Mouse (Mus musculus) G1E-ER4 (cell line): ENCODE results near the gene Ehmt2. TPM values are rescaled to one million over a fixed set of nuclear protein-coding genes. Genes with fewer than 3 reads are reported as not detected.

Experiments used
- GATA1 ChIP-seq: IDR thresholded peaks from one replicate; pipeline ENCODE4 v1.8.0; 2012; ENCODE audit warnings: low read length, inconsistent platforms
- polyA plus RNA-seq: library from polyadenylated mRNA; stranded (reverse); fragments of >175 nt; gene quantifications from 2 replicates; pipeline ENCODE4 v1.2.3, GENCODE M21; 2012

Gene Ehmt2
- polyA plus RNA-seq, 1 experiment: 449 TPM

DNA sequence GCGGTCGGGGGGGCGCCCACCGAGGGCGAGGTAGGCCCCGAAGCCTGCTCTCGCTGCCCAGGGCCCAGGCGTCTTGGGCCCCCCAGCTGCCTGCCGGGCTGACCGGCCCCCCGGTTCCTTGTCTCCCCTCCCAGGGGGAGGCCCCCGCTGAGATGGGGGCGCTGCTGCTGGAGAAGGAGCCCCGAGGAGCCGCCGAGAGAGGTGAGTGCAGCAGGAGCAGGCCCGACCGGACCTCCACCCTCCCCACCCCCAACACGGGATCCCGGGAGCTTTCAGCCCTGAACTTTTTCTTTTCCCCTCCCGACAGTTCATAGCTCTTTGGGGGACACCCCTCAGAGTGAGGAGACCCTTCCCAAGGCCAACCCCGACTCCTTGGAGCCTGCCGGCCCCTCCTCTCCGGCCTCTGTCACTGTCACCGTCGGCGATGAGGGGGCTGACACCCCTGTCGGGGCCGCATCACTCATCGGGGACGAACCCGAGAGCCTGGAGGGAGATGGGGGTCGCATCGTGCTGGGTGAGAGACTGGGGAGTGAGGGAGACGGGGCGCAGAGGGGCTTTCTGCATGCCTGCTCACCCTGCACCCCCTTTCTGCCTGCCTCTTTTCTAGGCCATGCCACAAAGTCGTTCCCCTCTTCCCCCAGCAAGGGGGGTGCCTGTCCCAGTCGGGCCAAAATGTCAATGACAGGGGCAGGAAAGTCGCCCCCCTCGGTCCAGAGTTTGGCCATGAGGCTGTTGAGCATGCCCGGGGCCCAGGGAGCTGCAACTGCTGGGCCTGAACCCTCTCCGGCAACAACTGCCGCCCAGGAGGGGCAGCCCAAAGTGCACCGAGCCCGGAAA, 1.0 kb downstream of the Ehmt2 start:
- no peak for TF ChIP-seq GATA1

DNA sequence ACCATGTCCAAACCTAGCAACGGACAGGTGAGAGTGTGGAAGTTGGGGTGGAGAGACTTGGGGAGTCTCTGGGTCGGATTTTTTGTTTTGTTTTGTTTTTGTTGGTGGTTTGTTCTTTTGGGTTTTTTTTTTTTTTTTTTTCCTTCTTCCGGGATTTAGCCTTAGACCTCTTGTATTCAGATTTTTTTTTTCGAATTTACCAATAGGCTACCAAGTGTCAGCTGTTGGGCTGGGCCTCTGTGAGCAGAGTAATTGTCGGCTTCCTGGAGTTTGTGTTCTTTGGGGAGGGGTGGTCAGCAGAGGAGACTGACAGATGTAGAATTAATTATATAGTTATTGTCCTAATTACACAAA, 1.6 kb downstream of the Ehmt2 start:
- TF ChIP-seq GATA1: no peak

DNA sequence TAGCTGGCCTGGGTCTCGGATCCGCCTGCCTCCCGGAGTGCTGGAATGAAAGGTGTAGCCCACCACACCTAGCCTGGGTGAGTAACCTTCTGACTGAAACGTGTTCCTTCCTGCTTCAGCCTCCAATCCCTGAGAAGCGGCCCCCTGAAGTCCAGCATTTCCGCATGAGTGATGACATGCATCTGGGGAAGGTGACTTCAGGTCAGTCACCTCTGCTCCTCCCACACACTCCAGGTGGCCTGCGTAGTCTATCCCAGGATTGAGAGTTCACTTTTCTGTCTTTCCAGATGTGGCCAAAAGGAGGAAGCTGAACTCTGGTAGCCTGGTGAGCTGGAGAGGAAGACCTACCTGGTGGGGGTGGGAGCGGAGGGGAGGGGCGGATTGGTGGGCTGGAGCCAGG, 4.6 kb downstream of the Ehmt2 start:
- no peak for TF ChIP-seq GATA1

DNA sequence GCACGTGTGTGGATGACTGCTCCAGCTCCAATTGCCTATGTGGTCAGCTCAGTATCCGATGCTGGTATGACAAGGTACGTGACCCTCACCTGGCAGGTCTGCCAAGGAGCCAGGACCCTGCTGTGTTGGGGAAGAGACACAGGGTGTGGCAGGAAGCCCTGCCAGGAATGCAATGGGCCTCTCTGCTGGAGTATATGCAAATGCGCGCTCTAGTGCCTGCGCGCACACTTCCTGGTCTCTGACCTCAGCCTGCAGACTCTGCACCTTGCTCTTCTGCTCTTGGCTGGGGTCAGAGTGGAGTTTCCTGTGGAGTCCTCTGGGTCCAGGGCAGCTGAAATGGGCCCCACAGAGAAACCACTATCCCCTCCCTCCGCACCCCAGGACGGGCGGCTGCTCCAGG, 12.7 kb downstream of the Ehmt2 start:
- no peak for TF ChIP-seq GATA1

DNA sequence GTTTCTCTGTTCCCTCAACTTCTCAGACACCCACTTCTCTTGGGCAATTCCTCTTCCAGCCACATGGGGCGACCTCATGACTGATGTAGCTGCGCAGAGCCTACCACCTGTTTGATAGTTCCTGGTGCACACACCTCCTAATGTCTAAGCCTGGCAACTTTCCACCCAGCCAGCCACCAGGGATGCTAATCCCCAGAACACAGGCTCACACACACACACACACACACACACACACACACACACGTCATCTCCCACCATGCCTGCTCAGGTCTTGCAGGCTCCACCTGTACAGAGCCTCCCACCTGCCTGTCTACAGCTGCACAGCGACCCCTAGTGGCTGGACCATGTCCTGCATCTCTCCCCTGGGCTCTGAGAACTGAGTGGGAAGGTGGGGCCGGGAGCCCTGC, 13.7 kb downstream of the Ehmt2 start:
- no peak for TF ChIP-seq GATA1

DNA sequence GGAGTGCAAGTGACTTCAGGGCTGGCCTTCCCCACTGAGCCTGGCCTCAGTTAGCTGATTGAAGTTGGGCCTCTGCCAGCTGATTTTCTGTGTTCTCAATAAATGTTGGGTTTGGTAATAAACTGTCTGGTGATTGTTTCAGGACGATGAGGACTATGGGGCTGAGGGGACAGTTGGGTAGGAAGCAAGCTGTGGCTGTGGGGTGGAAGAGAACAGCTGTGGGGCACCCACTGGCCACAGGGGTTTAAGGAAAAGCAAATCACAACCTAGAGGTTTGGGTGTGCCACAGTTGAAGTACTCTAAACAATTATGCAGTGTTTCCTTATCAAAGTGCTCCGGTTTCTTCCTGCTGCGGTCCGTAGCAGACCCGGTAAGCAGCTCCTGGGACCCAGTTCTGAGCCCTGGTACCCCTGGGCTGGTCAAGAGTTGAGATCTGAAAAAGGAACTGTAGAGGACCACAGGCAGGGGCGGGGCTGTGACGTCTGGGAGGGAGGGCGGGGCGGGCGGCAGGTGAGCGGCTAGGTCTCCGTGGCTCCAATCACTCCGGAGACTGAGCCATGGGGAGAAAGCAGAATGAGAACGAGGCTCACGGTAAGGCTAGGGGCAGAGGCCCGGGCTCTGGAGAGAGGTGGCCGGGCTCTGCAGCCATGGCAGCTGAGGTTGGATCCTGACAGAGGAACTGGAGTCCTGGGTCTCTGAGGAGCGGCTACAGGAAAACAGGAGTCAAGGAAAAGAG, 15.8 kb downstream of the Ehmt2 start, which contains the start of gene Slc44a4:
Gene Slc44a4, plus strand, starts transcription at position 537 of the 736 bp plus-strand sequence.
- TF ChIP-seq GATA1: no peak

DNA sequence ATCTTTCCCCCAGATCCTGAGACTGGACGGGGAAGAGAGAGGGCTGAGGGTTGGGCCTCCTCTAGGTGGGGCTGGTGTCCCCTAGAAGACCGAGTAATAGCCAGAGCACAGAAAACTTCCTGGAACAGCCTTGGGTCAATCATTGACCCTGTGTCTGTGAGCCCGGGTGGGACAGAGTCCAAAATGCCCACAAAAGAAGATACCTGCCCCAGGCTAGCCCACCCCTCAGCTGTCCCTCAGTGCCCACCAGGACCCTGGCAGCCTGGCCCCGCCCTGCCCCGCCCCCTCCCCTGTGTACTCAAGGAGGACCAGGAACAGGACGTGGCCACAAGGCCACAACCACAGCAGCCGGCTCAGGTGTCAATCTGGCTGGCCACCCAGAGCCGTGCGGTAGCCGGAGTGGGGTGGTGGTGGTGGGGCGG, 17.2 kb downstream of the Ehmt2 start:
- TF ChIP-seq GATA1: no peak

DNA sequence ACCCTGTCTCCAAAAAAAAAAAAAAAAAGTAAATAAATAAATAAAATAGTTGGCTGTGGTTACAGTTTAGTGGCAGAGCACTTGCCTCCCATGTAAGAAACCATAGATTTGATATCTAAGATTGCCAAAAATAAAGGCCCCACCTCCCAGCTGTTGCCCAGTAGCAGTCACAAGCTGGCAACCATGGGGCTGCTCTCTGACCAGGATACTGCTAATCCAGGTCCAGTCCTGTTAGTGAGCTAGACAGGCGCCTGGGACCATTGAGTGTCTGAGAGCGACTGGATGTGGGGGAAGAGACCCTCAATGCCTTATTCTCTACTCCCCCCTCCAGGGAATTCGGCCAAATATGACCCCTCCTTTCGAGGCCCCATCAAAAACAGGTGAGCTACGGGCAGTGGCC, 18.0 kb downstream of the Ehmt2 start:
- no peak for TF ChIP-seq GATA1

DNA sequence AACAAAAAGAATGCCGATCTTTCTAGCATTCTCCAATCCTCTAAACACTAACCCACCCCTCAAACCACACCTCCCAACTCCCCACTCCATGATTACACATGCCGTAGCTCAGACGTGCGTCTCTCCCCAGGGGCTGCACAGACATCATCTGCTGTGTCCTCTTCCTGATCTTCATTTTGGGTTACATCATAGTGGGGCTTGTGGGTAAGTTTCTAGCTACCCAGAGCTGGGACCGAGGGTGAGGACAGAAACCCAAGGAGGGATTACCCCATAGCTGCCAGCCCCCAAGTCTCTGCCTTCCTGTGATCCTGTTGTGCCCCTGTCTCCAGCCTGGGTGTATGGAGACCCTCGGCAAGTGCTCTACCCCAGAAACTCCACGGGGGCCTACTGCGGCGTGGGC, 18.9 kb downstream of the Ehmt2 start:
- no peak for TF ChIP-seq GATA1

DNA sequence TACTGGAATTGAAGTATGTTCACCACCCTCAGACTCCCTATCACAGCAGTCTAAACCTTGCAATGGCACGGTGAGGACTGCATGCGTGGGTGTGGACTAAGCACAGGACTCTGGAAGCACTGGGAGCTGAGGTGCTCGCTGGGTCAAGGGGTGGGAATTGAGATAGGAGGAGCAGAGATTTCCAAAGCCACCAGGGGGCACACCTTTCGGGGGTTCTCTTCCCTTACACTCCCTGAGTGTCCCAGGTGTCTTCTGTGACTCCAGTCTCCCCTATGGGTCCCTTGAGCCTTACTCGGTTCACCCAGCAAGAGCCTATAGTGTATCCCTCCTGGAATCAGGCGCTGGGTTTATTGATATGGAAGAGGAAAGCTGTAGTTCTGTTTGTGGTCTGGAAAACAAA, 24.7 kb downstream of the Ehmt2 start:
- TF ChIP-seq GATA1: no peak

DNA sequence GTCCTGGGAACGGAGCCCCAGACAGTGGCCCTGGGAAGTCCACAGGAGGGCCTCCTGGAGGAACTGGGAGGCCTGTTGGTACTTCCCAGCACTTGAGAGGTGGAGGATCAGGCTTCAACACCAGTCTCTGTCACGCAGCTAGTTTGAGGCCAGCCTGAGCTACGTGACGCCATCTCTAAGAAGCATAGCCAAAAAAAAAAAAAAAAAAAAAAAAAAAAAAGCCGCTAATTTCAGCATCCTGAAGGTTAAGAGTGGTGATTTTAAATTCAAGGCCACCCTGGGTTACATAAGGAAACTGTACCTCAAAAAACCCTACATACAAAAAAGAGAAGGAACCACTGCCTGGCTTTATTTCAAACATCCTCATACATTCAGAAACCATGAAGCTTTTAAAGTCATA, 26.0 kb downstream of the Ehmt2 start:
- no peak for TF ChIP-seq GATA1

DNA sequence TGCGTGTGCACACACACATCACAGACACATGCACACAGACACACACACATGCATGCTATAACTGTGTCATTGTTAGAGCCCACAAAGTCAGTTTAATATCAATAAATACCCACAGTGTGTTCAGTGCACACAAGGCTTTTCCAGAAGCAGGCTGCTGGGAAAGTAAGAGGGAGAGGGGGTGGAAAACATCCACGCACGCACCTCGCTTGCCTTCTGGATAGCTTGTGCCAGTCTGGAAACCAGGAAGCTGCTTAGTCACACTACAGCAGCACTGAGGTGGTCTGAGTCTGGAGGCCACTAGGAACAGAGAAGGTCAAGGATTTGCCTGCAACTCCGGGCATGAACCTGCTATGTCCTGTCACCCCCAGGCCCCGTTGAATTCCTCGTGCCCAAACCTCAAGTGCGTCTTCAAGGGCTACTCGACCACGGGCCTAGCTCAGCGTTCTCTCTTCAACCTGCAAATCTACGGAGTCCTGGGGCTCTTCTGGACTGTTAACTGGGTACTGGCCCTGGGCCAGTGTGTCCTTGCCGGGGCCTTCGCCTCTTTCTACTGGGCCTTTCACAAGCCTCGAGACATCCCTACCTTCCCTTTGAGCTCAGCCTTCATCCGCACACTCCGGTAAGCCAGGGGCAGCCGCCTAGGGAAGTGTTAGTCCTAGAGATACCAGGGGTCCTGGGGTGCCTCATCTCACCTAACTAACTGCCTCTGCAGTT, 29.2 kb downstream of the Ehmt2 start:
- TF ChIP-seq GATA1: no peak

DNA sequence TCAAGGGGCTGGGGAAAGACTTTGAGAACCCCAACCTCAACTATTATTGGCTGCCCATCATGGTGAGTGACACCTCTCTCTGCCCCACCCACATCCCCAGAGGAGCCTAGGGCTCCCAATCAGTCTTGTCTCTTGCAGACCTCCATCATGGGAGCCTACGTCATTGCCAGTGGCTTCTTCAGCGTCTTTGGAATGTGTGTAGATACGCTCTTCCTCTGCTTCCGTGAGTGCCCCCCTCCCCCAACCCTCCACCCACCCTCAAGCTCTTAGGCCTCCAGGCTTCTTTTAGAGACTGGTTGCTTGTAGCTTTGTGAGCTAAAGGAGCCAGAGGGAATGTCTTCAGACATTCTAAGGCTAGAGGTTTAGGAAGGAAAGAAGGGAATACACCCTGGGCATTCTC, 30.6 kb downstream of the Ehmt2 start:
- TF ChIP-seq GATA1: no peak

DNA sequence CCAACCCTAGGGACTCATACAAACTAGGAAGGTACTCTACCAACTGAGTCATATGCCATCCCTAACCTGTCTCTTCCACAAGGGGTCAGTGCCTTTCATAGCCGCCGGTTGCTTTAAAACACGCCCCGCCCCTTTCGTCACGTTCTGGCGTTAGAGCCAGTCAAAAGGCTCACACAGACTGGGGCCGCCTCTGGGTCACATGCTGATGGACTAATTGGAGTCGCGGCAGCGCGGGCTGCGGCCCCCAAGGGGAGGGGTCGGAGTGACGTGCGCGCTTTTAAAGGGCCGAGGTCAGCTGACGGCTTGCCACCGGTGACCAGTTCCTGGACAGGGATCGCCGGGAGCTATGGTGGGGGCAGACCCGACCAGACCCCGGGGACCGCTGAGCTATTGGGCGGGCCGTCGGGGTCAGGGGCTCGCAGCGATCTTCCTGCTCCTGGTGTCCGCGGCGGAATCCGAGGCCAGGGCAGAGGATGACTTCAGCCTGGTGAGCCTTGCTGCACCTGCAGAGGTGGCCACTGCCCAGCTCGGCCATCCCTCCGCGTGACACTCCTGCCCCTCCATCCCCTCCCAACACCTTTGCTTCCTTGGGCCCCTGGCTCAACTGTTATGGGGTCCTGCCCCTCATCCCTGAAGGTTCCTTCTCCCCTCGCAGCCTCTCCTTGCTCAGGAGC, 32.9 kb downstream of the Ehmt2 start, which contains the start of gene Neu1:
Gene Neu1, plus strand, starts transcription at position 193 of the 674 bp plus-strand sequence.
- TF ChIP-seq GATA1: no peak

DNA sequence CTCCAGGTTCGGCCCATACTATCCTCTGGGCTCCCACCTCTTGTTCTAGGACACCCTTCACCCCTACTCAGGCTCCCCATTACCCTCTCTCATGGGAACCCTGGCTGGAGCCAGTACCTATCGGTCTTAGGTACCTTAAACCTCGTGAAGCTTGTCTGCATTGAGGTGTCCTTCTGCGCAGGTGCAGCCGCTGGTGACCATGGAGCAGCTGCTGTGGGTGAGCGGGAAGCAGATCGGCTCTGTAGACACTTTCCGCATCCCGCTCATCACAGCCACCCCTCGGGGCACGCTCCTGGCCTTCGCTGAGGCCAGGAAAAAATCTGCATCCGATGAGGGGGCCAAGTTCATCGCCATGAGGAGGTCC, 33.4 kb downstream of the Ehmt2 start:
- no peak for TF ChIP-seq GATA1

DNA sequence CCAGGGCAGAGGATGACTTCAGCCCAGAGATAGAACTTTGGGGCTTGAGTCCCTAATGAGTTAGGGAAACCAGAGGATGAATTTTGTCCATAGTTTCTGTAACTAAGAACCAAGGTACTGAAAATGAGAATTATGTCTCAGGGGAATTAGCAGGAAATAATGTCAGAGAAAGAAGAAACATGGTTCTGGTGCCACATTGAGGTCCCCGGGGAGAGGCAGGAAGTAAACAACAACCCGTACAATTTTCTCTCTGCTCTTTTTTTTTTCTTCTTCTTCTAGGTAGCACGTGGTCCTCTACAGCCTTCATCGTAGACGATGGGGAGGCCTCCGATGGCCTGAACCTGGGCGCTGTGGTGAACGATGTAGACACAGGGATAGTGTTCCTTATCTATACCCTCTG, 34.0 kb downstream of the Ehmt2 start:
- no peak for TF ChIP-seq GATA1
